Mouse (Mus musculus) hematopoietic stem cell, adult 5-6 weeks (primary cell): ENCODE data around the gene Ccdc80. TPM values are rescaled to one million over a fixed set of nuclear protein-coding genes. Genes with fewer than 3 reads are reported as not detected.
A peak's percentile ranks its signal among the peaks of the same experiment; 100 is the strongest.

ENCODE experiments used
- ATAC-seq, 2 experiments: fragments of 125-278 bp in 1 of 2; replicated peaks in 1 of 2; 2 replicates each; pipeline ENCODE4 v1.8.0; 2016 to 2017; ENCODE audit warnings: inconsistent platforms in 2 of 2, mild to moderate bottlenecking in 2 of 2, moderate number of reproducible peaks in 2 of 2, low read depth in 1 of 2, moderate TSS enrichment in 1 of 2; ENCODE audit not compliant: low FRiP score in 2 of 2, poor library complexity in 2 of 2, severe bottlenecking in 2 of 2, insufficient read depth in 1 of 2, low TSS enrichment in 1 of 2
- total RNA-seq: library from RNA; stranded (forward); fragments of 172-1452, 232-1000 nt; gene quantifications from 2 replicates; pipeline ENCODE4 v1.2.3, GENCODE M21; 2017

Gene Ccdc80
- total RNA-seq, 1 experiment from 2014 or later = not detected

DNA sequence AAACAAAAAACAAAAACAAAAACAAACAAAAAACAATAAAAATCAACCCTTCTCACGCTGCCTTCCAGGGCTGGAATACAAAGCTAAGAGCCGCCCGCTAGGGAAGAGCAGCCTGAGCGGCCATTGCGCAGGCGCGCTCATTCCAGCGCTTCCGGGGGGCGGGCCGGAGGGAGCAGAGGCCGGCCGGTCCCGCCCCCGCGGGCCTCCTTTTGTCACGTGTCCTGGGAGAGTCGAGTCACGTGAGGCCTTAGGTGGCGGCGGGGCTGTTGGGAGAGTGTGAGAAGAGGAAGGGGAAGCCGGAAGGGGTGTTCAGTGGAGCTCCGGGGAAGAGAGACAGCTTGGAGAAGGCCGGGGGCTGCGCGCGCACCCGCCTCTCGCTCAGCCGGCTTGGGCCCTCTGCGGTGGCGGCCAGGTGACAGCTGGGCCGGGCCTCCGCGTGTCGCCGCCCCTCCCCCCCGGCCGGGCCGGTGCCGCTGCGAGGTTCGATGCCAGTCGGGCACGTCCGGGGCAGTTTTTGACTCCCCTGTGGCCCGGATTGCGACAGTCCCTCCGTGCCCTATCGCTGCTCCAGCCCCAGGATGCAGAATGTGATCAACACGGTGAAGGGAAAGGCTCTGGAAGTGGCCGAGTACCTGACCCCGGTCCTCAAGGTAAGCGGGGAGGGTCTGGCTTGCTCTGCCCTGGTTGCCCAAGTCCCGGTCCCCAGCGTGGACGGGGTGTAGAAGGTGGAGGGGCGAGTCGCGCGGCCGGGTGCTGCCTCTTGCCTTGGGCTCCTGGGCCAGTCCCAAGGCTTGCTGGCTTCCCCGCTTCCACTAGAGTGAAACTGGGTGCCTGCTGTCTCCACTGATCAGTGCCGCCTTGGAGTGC lies 65.6 kb downstream of the Ccdc80 start, which contains the start of the genes Slc35a5 and Atg3:
Gene Slc35a5 (minus strand): TSS at position 185 of the 867 bp plus-strand sequence.
Gene Atg3 (plus strand): TSS at position 264 of the 867 bp plus-strand sequence.
- peak; percentile 87 to 93 for ATAC-seq

DNA sequence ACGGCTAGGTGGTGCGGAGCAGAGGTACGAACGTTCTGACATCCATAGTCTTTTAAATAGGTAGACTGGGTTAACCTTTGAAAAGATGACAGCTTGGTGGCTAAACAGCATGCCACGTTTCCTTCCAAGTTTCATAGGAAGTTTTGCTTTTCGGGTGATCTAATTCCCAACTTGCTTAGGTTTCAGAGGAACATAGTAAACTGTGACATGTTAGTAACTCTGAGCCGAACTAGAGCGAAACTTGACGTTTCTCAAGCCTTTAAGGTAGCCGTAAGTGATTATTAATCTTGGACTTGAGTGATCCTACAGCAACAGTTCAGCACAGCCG lies 66.2 kb downstream of the Ccdc80 start:
- ATAC-seq = no peak

Other genes starting within 250 kb of the Ccdc80 start
- gene Cd200r2, start 226.3 kb upstream of the Ccdc80 start, total RNA-seq = 0.20 TPM in 1 of 2 replicates, not detected in the other
- 6.2 TPM in 1 of 2 replicates, not detected in the other for gene Cd200r3, start 149.7 kb upstream of the Ccdc80 start, total RNA-seq
- 8.9 and 18.4 TPM in 2 replicates for gene Slc35a5, start 65.3 kb downstream of the Ccdc80 start, total RNA-seq
- 39.5 and 45.4 TPM in 2 replicates for gene Atg3, start 65.4 kb downstream of the Ccdc80 start, total RNA-seq
- 17.7 and 32.0 TPM in 2 replicates for gene Btla, start 130.9 kb downstream of the Ccdc80 start, total RNA-seq